Mouse (Mus musculus) lung, postnatal 0 days (tissue): ENCODE data around the gene Ccdc15.

ENCODE experiments used
- CTCF ChIP-seq: IDR thresholded peaks from 2 replicates; pipeline ENCODE4 v1.5.1; 2016; ENCODE audit warnings: antibody characterized with exemption, mild to moderate bottlenecking
- EP300 ChIP-seq: IDR thresholded peaks from 2 replicates; pipeline ENCODE4 v1.6.1; 2016; ENCODE audit warnings: antibody characterized with exemption, mild to moderate bottlenecking, control low read depth

DNA sequence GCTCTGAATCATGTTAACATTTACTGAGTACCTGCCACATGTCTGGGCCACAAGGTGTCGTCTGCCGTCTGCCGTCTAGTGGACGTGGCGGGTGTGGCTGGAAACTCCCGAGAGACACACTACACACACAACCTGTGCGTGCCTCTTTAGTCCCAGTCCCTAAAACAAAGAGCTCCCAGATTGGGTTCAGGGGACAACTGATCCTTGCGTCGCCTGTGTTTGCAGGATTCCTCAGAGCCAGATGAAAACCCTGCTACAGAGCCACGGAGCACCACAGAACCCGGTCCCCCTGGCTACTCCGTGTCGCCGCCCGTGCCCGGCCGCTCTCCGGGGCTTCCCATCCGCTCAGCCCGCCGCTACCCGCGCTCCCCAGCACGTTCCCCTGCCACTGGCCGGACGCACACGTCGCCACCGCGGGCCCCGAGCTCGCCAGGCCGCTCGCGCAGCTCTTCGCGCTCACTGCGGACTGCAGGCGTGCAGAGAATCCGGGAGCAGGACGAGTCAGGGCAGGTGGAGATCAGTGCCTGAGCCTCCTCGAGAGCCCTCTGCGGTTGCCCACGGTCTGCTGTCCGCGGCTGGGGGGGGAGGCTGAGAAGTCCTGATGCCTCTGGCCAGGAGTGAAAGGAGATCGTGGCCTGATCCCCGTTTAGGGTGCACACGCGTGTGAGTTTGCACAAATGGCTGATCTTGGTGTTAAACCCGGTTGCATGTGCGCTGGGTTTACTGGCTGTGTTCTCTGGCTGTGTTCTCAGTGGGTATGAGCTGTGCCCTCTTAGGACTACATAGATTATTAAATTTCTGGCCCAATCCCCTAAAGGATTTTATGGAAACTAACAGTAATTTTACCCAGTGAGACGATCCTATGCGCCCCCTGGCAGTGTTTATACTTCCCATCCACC is 36.3 kb upstream of the Ccdc15 start:
- peak; percentile 68 for TF ChIP-seq CTCF
- no peak for TF ChIP-seq EP300
